Mouse (Mus musculus): ENCODE measurements around the gene Gm17482. TPM values are rescaled to one million over a fixed set of nuclear protein-coding genes. Genes with fewer than 3 reads are reported as not detected.

Gm17482 gene
- polyA plus RNA-seq, 1 experiment from 2014 or later = not detected

Other genes with a start within 250 kb of the Gm17482 start
- 61.2 and 68.0 TPM in 2 replicates for gene Tamm41, start 189.5 kb upstream of the Gm17482 start, polyA plus RNA-seq (2015; fragmentation: Nextera tagmentation; extraction: Ambion mirVana)
- 34.2 and 34.8 TPM in 2 replicates for gene Syn2, start 92.4 kb upstream of the Gm17482 start, polyA plus RNA-seq (2015; fragmentation: Nextera tagmentation; extraction: Ambion mirVana)
- gene Timp4, start 24.9 kb downstream of the Gm17482 start, polyA plus RNA-seq (2015; fragmentation: Nextera tagmentation; extraction: Ambion mirVana) = 2.0 and 2.3 TPM in 2 replicates
- gene Pparg, start 133.6 kb downstream of the Gm17482 start, polyA plus RNA-seq (2015; fragmentation: Nextera tagmentation; extraction: Ambion mirVana) = 0.20 TPM in 1 of 2 replicates, not detected in the other

Measured in forebrain, embryonic 15.5 days (tissue).